Mouse (Mus musculus) heart, adult 2 months (tissue): ENCODE measurements at regions not wholly inside any gene's neighbourhood (a gene's known extent, or its start where the extent isn't known, plus 50 kb on each side); places are given as distances from the start of the nearest gene placed in this dataset.

Source experiments
- DNase-seq, 2 experiments: peaks; one replicate each; pipeline ENCODE4 v3.0.0; 2021
- H3K27ac ChIP-seq: fragments of 200-600 bp; 2 replicates; pipeline ENCODE4 v1.8.1; 2022
- H3K27me3 ChIP-seq: fragments of 200-500 bp; 2 replicates; pipeline ENCODE4 v1.6.1; 2012; ENCODE audit warnings: mild to moderate bottlenecking, low read length, inconsistent platforms, mixed read lengths; ENCODE audit not compliant: control insufficient read depth, insufficient read depth
- H3K36me3 ChIP-seq: fragments of 200-500 bp; 2 replicates; pipeline ENCODE4 v1.6.1; 2012; ENCODE audit warnings: low read length, inconsistent platforms; ENCODE audit not compliant: control insufficient read depth, insufficient read depth
- H3K4me1 ChIP-seq: fragments of 200-500 bp; 2 replicates; pipeline ENCODE4 v1.6.1; 2011; ENCODE audit warnings: low read length; ENCODE audit not compliant: control insufficient read depth, insufficient read depth
- H3K4me3 ChIP-seq: fragments of 200-600 bp; 2 replicates; pipeline ENCODE4 v1.8.1; 2022
- H3K79me2 ChIP-seq: fragments of 200-500 bp; replicated peaks from 2 replicates; pipeline ENCODE4 v1.6.1; 2012; ENCODE audit warnings: mild to moderate bottlenecking, inconsistent platforms, low read length, moderate library complexity, mixed read lengths; ENCODE audit not compliant: control insufficient read depth, insufficient read depth
- H3K9ac ChIP-seq: fragments of 200-500 bp; 2 replicates; pipeline ENCODE4 v1.6.1; 2012; ENCODE audit warnings: low read depth, mild to moderate bottlenecking, control low read depth, inconsistent platforms, low read length, mixed read lengths
- CTCF ChIP-seq: fragments of 200-600 bp; IDR thresholded peaks from 2 replicates; pipeline ENCODE4 v1.8.1; 2022; ENCODE audit warnings: antibody characterized with exemption, mild to moderate bottlenecking, moderate library complexity
- EP300 ChIP-seq: fragments of 200-500 bp; IDR thresholded peaks from 2 replicates; pipeline ENCODE4 v1.6.1; 2011; ENCODE audit warnings: low read depth, low read length, control low read depth; ENCODE audit not compliant: insufficient read depth
- POLR2A ChIP-seq: fragments of 200-500 bp; IDR thresholded peaks from 2 replicates; pipeline ENCODE4 v1.6.1; 2011; ENCODE audit warnings: mild to moderate bottlenecking, low read depth, low read length, control low read depth; ENCODE audit not compliant: insufficient read depth
- WGBS: fragments of 180-500 bp; shearing (Covaris S2); methylation state at CpG from one replicate; pipeline ENCODE4 v1.1.7; 2018; 5-methylcytosine and 5-hydroxymethylcytosine counted together
- intact Hi-C: fragments of 180-260 bp; cut with DNase I; formaldehyde crosslinking; loops from one replicate; pipeline ENCODE4 v1.15.1; 2025

GRCm38 (mm10) chr5:47472027-47472825, 510.7 kb upstream of the Slit2 start:
- Histone ChIP-seq H3K4me3 (no peak overlapping the region), H3K79me2 (no peaks in the 10 kb centered on the region), H3K27me3 (no peaks in the 10 kb centered on the region), H3K4me1 (no peaks in the 10 kb centered on the region), H3K27ac (no peak overlapping the region), H3K36me3 (no peaks in the 10 kb centered on the region), H3K9ac (no peak overlapping the region)
- intact Hi-C loops: no loop called here
- WGBS: 48% methylated on average over 7 of the region's 7 CpGs
- TF ChIP-seq POLR2A (no peak), CTCF (no peak), EP300 (no peak)
- no peak for DNase-seq

- Histone ChIP-seq H3K27ac (no peak overlapping the region), H3K9ac (no peak overlapping the region), H3K27me3 (no peaks in the 10 kb centered on the region), H3K36me3 (no peaks in the 10 kb centered on the region), H3K79me2 (no peaks in the 10 kb centered on the region), H3K4me1 (no peaks in the 10 kb centered on the region), H3K4me3 (no peak overlapping the region)
- DNase-seq: no peak
- TF ChIP-seq CTCF (no peak), EP300 (no peak), POLR2A (no peak)
- intact Hi-C loops: no loop called here
Measured at GRCm38 (mm10) chr5:47479908-47480307, 503.0 kb upstream of the Slit2 start.

GRCm38 (mm10) chr5:47496218-47496617, 486.7 kb upstream of the Slit2 start:
- 46% methylated on average over 3 of the region's 3 CpGs for WGBS
- H3K36me3 ChIP-seq: no peaks in the 10 kb centered on the region
- no peak overlapping the region for H3K4me3 ChIP-seq
- intact Hi-C loops: no loop called here
- no peak overlapping the region for H3K27ac ChIP-seq
- no peaks in the 10 kb centered on the region for H3K79me2 ChIP-seq
- TF ChIP-seq EP300: no peak
- TF ChIP-seq CTCF: no peak
- H3K4me1 ChIP-seq: no peaks in the 10 kb centered on the region
- DNase-seq: no peak
- H3K27me3 ChIP-seq: no peaks in the 10 kb centered on the region
- no peak overlapping the region for H3K9ac ChIP-seq

- H3K36me3 ChIP-seq: no peaks in the 10 kb centered on the region
- 68% methylated on average over 4 of the region's 4 CpGs for WGBS
- H3K4me1 ChIP-seq: no peaks in the 10 kb centered on the region
- DNase-seq: no peak
- H3K27ac ChIP-seq: no peak overlapping the region
- H3K27me3 ChIP-seq: no peaks in the 10 kb centered on the region
- no peak overlapping the region for H3K4me3 ChIP-seq
- intact Hi-C loops: no loop called here
- no peaks in the 10 kb centered on the region for H3K79me2 ChIP-seq
- no peak for TF ChIP-seq CTCF
- TF ChIP-seq EP300: no peak
- no peak for TF ChIP-seq POLR2A
- H3K9ac ChIP-seq: no peak overlapping the region
Measured at GRCm38 (mm10) chr5:47502764-47503416, 480.0 kb upstream of the Slit2 start.

GRCm38 (mm10) chr5:47508689-47509301, 474.1 kb upstream of the Slit2 start:
- no peak for DNase-seq
- Histone ChIP-seq H3K9ac (no peak overlapping the region), H3K27me3 (no peaks in the 10 kb centered on the region), H3K4me3 (no peak overlapping the region), H3K27ac (no peak overlapping the region), H3K4me1 (no peaks in the 10 kb centered on the region), H3K36me3 (no peaks in the 10 kb centered on the region), H3K79me2 (no peaks in the 10 kb centered on the region)
- intact Hi-C loops: no loop called here
- WGBS: 79% methylated on average over 4 of the region's 4 CpGs
- TF ChIP-seq POLR2A (no peak), EP300 (no peak), CTCF (no peak)

GRCm38 (mm10) chr5:47522161-47522942, 460.6 kb upstream of the Slit2 start:
- DNase-seq: no peak
- no peak for TF ChIP-seq EP300
- no peak for TF ChIP-seq POLR2A
- no peak for TF ChIP-seq CTCF
- H3K4me3 ChIP-seq: no peak overlapping the region
- no peak overlapping the region for H3K27ac ChIP-seq
- H3K36me3 ChIP-seq: no peaks in the 10 kb centered on the region
- no peaks in the 10 kb centered on the region for H3K4me1 ChIP-seq
- H3K27me3 ChIP-seq: no peaks in the 10 kb centered on the region
- H3K79me2 ChIP-seq: no peaks in the 10 kb centered on the region
- H3K9ac ChIP-seq: no peak overlapping the region
- WGBS: 73% methylated on average over 4 of the region's 4 CpGs
- intact Hi-C loops: no loop called here
